Mouse (Mus musculus) erythroblast, adult 5-6 weeks (primary cell): ENCODE results near the gene Ncam2. TPM values are rescaled to one million over a fixed set of nuclear protein-coding genes. Genes with fewer than 3 reads are reported as not detected.

Source experiments
- ATAC-seq: replicated peaks from 2 replicates; pipeline ENCODE4 v1.8.0; 2016; ENCODE audit warnings: moderate number of reproducible peaks, mild to moderate bottlenecking, moderate TSS enrichment, inconsistent platforms; ENCODE audit not compliant: poor library complexity, low FRiP score, severe bottlenecking
- total RNA-seq, 2 experiments: library from RNA; stranded (forward) in 1 of 2; stranded (reverse) in 1 of 2; fragments of 150-400 nt in 1 of 2; fragments of 200-764, 138-1000 nt in 1 of 2; gene quantifications; 2 replicates each; pipeline versions ENCODE4 v1.2.3 to v1.2.4; 2015 to 2017; ENCODE audit warnings: low replicate concordance in 2 of 2

Gene Ncam2
- total RNA-seq, 2 experiments from 2014 or later, result not detected

GRCm38 (mm10) chr16:81536230-81536629, 335.7 kb downstream of the Ncam2 start:
- no peak for ATAC-seq

GRCm38 (mm10) chr16:81587565-81588107, 387.1 kb downstream of the Ncam2 start:
- no peak for ATAC-seq

- ATAC-seq, result no peak
Measured at GRCm38 (mm10) chr16:81623276-81623675, 422.8 kb downstream of the Ncam2 start.

GRCm38 (mm10) chr16:81623776-81624175, 423.3 kb downstream of the Ncam2 start:
- no peak for ATAC-seq

- no peak for ATAC-seq
Measured at GRCm38 (mm10) chr16:81650286-81650685, 449.8 kb downstream of the Ncam2 start.

- ATAC-seq, result no peak
Measured at GRCm38 (mm10) chr16:81651550-81651949, 451.1 kb downstream of the Ncam2 start.

GRCm38 (mm10) chr16:81656550-81656949, 456.1 kb downstream of the Ncam2 start:
- ATAC-seq, result no peak

GRCm38 (mm10) chr16:81673866-81674265, 473.4 kb downstream of the Ncam2 start:
- no peak for ATAC-seq

GRCm38 (mm10) chr16:81675546-81675945, 475.0 kb downstream of the Ncam2 start:
- ATAC-seq, result no peak
